Mouse (Mus musculus): Measurements from ENCODE around the gene Tspan18.

Gene Tspan18

GRCm38 (mm10) chr2:93291186-93291926, 42.9 kb downstream of the Tspan18 start:
- in situ Hi-C loops (cut with MboI), result no loop called here

- in situ Hi-C loops (cut with MboI), result no loop called here
Measured at GRCm38 (mm10) chr2:93290345-93291118, 43.8 kb downstream of the Tspan18 start.

- in situ Hi-C loops (cut with MboI), result no loop called here
Measured at GRCm38 (mm10) chr2:93289161-93289560, 45.1 kb downstream of the Tspan18 start.

- in situ Hi-C loops (cut with MboI), result no loop called here
Measured at GRCm38 (mm10) chr2:93287348-93287747, 47.0 kb downstream of the Tspan18 start.

GRCm38 (mm10) chr2:93286742-93287141, 47.6 kb downstream of the Tspan18 start:
- in situ Hi-C loops (cut with MboI), result no loop called here

- in situ Hi-C loops (cut with MboI), result no loop called here
Measured at GRCm38 (mm10) chr2:93286321-93286720, 48.0 kb downstream of the Tspan18 start.

- in situ Hi-C loops (cut with MboI), result no loop called here
Measured at GRCm38 (mm10) chr2:93285842-93286241, 48.5 kb downstream of the Tspan18 start.

GRCm38 (mm10) chr2:93284625-93285024, 49.7 kb downstream of the Tspan18 start:
- in situ Hi-C loops (cut with MboI), result no loop called here

- in situ Hi-C loops (cut with MboI), result no loop called here
Measured at GRCm38 (mm10) chr2:93283481-93284293, 50.6 kb downstream of the Tspan18 start.

- in situ Hi-C loops (cut with MboI), result no loop called here
Measured at GRCm38 (mm10) chr2:93282636-93283035, 51.7 kb downstream of the Tspan18 start.

GRCm38 (mm10) chr2:93281466-93281865, 52.8 kb downstream of the Tspan18 start:
- in situ Hi-C loops (cut with MboI), result no loop called here

- in situ Hi-C loops (cut with MboI), result no loop called here
Measured at GRCm38 (mm10) chr2:93280117-93280620, 54.1 kb downstream of the Tspan18 start.

- in situ Hi-C loops (cut with MboI), result no loop called here
Measured at GRCm38 (mm10) chr2:93278181-93278975, 55.9 kb downstream of the Tspan18 start.

- in situ Hi-C loops (cut with MboI), result no loop called here
Measured at GRCm38 (mm10) chr2:93277486-93277885, 56.8 kb downstream of the Tspan18 start.

- in situ Hi-C loops (cut with MboI), result no loop called here
Measured at GRCm38 (mm10) chr2:93276026-93276425, 58.3 kb downstream of the Tspan18 start.

- in situ Hi-C loops (cut with MboI), result no loop called here
Measured at GRCm38 (mm10) chr2:93273916-93274315, 60.4 kb downstream of the Tspan18 start.

GRCm38 (mm10) chr2:93270083-93270482, 64.2 kb downstream of the Tspan18 start:
- in situ Hi-C loops (cut with MboI), result no loop called here

- in situ Hi-C loops (cut with MboI), result no loop called here
Measured at GRCm38 (mm10) chr2:93269611-93270010, 64.7 kb downstream of the Tspan18 start.

GRCm38 (mm10) chr2:93268711-93269270, 65.5 kb downstream of the Tspan18 start:
- in situ Hi-C loops (cut with MboI), result no loop called here

- in situ Hi-C loops (cut with MboI), result no loop called here
Measured at GRCm38 (mm10) chr2:93267791-93268190, 66.5 kb downstream of the Tspan18 start.

Data from mature B cell (primary cell).